Mouse (Mus musculus) T-helper 1 cell (primary cell): ENCODE measurements around the gene Gm7029.
"Not testable (repeated sequence)": the region's sequence is repeated elsewhere in the genome, so short reads cannot be mapped to it uniquely, and the experiment has no call there.

Experiments used
- in situ Hi-C: fragments of 300-600 bp; cut with MboI, MseI; formaldehyde crosslinking; loops from one replicate; pipeline ENCODE4 v1.15.1; 2025; ENCODE audit warnings: high pct_unique_total_duplicates

The Gm7029 gene

GRCm38 (mm10) chr17:33873537-33873936, at the start of gene Gm7029:
Gene Gm7029, plus strand, starts transcription at chr17:33873837.
- in situ Hi-C loops, result not testable (repeated sequence)

- in situ Hi-C loops, result no loop called here
These were observed 49.3 kb upstream of the Gm7029 start, which contains the start of the genes Rps28 and Ndufa7 for GRCm38 (mm10) chr17:33824084-33824996. Gene Rps28, minus strand, starts transcription at chr17:33824562. Gene Ndufa7, plus strand, starts transcription at chr17:33824572.

GRCm38 (mm10) chr17:33824997-33825330, 48.7 kb upstream of the Gm7029 start:
- in situ Hi-C loops, result not testable (repeated sequence)

GRCm38 (mm10) chr17:33825462-33825861, 48.2 kb upstream of the Gm7029 start:
- in situ Hi-C loops, result no loop called here

- in situ Hi-C loops, result no loop called here
These were observed 46.8 kb upstream of the Gm7029 start for GRCm38 (mm10) chr17:33826850-33827249.

GRCm38 (mm10) chr17:33828892-33829291, 44.7 kb upstream of the Gm7029 start:
- in situ Hi-C loops, result no loop called here

GRCm38 (mm10) chr17:33829561-33829960, 44.1 kb upstream of the Gm7029 start:
- in situ Hi-C loops, result no loop called here

- in situ Hi-C loops, result no loop called here
These were observed 30.5 kb upstream of the Gm7029 start, which contains the start of gene Cd320 for GRCm38 (mm10) chr17:33842966-33843795. Gene Cd320, plus strand, starts transcription at chr17:33843091.

- in situ Hi-C loops, result no loop called here
These were observed 29.4 kb upstream of the Gm7029 start for GRCm38 (mm10) chr17:33844196-33844595.

- in situ Hi-C loops, result no loop called here
These were observed 25.5 kb upstream of the Gm7029 start for GRCm38 (mm10) chr17:33848139-33848538.

GRCm38 (mm10) chr17:33851331-33851730, 22.3 kb upstream of the Gm7029 start:
- in situ Hi-C loops, result no loop called here

- in situ Hi-C loops, result no loop called here
These were observed 15.8 kb upstream of the Gm7029 start for GRCm38 (mm10) chr17:33857816-33858215.

GRCm38 (mm10) chr17:33865330-33866030, 8.2 kb upstream of the Gm7029 start:
- in situ Hi-C loops, result no loop called here

GRCm38 (mm10) chr17:33874411-33874810, 774 bp downstream of the Gm7029 start:
- in situ Hi-C loops, result no loop called here

GRCm38 (mm10) chr17:33875797-33876196, 2.2 kb downstream of the Gm7029 start:
- in situ Hi-C loops, result not testable (repeated sequence)

- in situ Hi-C loops, result not testable (repeated sequence)
These were observed 10.7 kb downstream of the Gm7029 start for GRCm38 (mm10) chr17:33884320-33884719.

GRCm38 (mm10) chr17:33887802-33888201, 14.2 kb downstream of the Gm7029 start:
- in situ Hi-C loops, result not testable (repeated sequence)

GRCm38 (mm10) chr17:33888230-33888629, 14.6 kb downstream of the Gm7029 start:
- in situ Hi-C loops, result not testable (repeated sequence)

- in situ Hi-C loops, result not testable (repeated sequence)
These were observed 16.4 kb downstream of the Gm7029 start for GRCm38 (mm10) chr17:33889941-33890532.

GRCm38 (mm10) chr17:33890533-33891059, 17.0 kb downstream of the Gm7029 start, which contains the start of gene Kifc1:
Gene Kifc1, minus strand, starts transcription at chr17:33890661.
- in situ Hi-C loops, result no loop called here

- in situ Hi-C loops, result no loop called here
These were observed 17.7 kb downstream of the Gm7029 start for GRCm38 (mm10) chr17:33891357-33891756.
